Mouse (Mus musculus): ENCODE data around the gene Klrb1. TPM values are rescaled to one million over a fixed set of nuclear protein-coding genes. Genes with fewer than 3 reads are reported as not detected.
"Not testable (repeated sequence)": the region's sequence is repeated elsewhere in the genome, so short reads cannot be mapped to it uniquely, and the experiment has no call there.

The Klrb1 gene
- polyA plus RNA-seq, 1 experiment, result 0.16 TPM

GRCm38 (mm10) chr6:128763736-128764523, 41.1 kb upstream of the Klrb1 start:
- peak; percentile 84 to 89 for DNase-seq (ENCODE audit: low read depth in 1 of 2, low spot score in 2 of 2)
- 3% methylated on average over 30 of the region's 30 CpGs for WGBS
- no peaks in the 10 kb centered on the region for H3K36me3 ChIP-seq (ENCODE audit: control insufficient read depth, insufficient read depth, low read length)
- no peaks in the 10 kb centered on the region for H3K27me3 ChIP-seq (ENCODE audit: control insufficient read depth, insufficient read depth, low read length)
- H3K4me3 ChIP-seq (ENCODE audit: extremely low read depth, insufficient read depth, insufficient read length), result peak overlapping the region; percentile 87
- no peaks in the 10 kb centered on the region; the same call in 1 of the 2 replicates for H3K4me1 ChIP-seq (ENCODE audit: control insufficient read depth, insufficient read depth, insufficient read length)
- peak overlapping the region; percentile 71 for H3K27ac ChIP-seq (ENCODE audit: insufficient read depth, low read length)
- TF ChIP-seq POLR2A (IDR thresholded peaks at IDR 0.05; ENCODE audit: low read depth, low read length), result no peak
- TF ChIP-seq CTCF (IDR thresholded peaks at IDR 0.05; ENCODE audit: extremely low read depth, insufficient read depth, insufficient read length, insufficient replicate concordance), result no peak; the same call in 1 of the 2 replicates

GRCm38 (mm10) chr6:128762892-128763670, 40.2 kb upstream of the Klrb1 start:
- not testable (repeated sequence) for H3K4me3 ChIP-seq (ENCODE audit: extremely low read depth, insufficient read depth, insufficient read length); H3K27me3 ChIP-seq (ENCODE audit: control insufficient read depth, insufficient read depth, low read length); DNase-seq (ENCODE audit: low read depth in 1 of 2, low spot score in 2 of 2); H3K36me3 ChIP-seq (ENCODE audit: control insufficient read depth, insufficient read depth, low read length); H3K4me1 ChIP-seq (ENCODE audit: control insufficient read depth, insufficient read depth, insufficient read length); H3K27ac ChIP-seq (ENCODE audit: insufficient read depth, low read length)
- WGBS, result 89% methylated on average over 9 of the region's 10 CpGs

DNA sequence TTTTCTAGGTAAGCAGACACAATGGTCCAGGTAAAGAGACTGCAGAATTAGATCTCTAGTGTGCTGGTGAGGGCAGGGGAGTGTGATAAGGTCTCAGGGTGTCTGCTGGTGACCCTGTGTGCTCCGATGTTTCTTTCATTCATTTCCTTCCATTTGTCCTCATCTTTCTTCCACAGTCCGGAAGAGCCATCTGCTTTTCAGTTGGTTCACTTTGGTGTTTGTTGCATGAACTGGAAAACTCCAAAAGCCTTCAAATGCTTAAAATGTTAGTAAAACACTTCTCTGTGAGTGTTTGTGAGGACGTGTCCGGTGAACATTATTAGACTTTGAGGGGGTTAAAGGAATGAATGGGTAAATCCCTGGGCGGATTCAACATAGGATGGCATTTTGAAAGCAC, 38.3 kb upstream of the Klrb1 start:
- WGBS, result 64% methylated on average over 5 of the region's 5 CpGs
- no peak for DNase-seq (ENCODE audit: low read depth in 1 of 2, low spot score in 2 of 2)
- Histone ChIP-seq H3K4me3 (ENCODE audit: extremely low read depth, insufficient read depth, insufficient read length) (peak overlapping the region; percentile 88; the same call in 1 of the 2 replicates), H3K4me1 (ENCODE audit: control insufficient read depth, insufficient read depth, insufficient read length) (no peaks in the 10 kb centered on the region; the same call in 1 of the 2 replicates), H3K36me3 (ENCODE audit: control insufficient read depth, insufficient read depth, low read length) (no peaks in the 10 kb centered on the region), H3K27ac (ENCODE audit: insufficient read depth, low read length) (no peak overlapping the region), H3K27me3 (ENCODE audit: control insufficient read depth, insufficient read depth, low read length) (no peaks in the 10 kb centered on the region)
- TF ChIP-seq CTCF (IDR thresholded peaks at IDR 0.05; ENCODE audit: extremely low read depth, insufficient read depth, insufficient read length, insufficient replicate concordance) (no peak), POLR2A (IDR thresholded peaks at IDR 0.05; ENCODE audit: low read depth, low read length) (no peak)

GRCm38 (mm10) chr6:128760416-128761143, 37.7 kb upstream of the Klrb1 start:
- peak; percentile 73 to 75 for DNase-seq (ENCODE audit: low read depth in 1 of 2, low spot score in 2 of 2)
- TF ChIP-seq CTCF (IDR thresholded peaks at IDR 0.05; ENCODE audit: extremely low read depth, insufficient read depth, insufficient read length, insufficient replicate concordance), result peak; percentile 62
- H3K4me1 ChIP-seq (ENCODE audit: control insufficient read depth, insufficient read depth, insufficient read length); H3K36me3 ChIP-seq (ENCODE audit: control insufficient read depth, insufficient read depth, low read length); H3K27me3 ChIP-seq (ENCODE audit: control insufficient read depth, insufficient read depth, low read length): not testable (repeated sequence)
- H3K27ac ChIP-seq (ENCODE audit: insufficient read depth, low read length), result peak overlapping the region; percentile 71
- WGBS, result under 1% methylated on average over 44 of the region's 44 CpGs
- H3K4me3 ChIP-seq (ENCODE audit: extremely low read depth, insufficient read depth, insufficient read length), result peak overlapping the region; percentile 88

DNA sequence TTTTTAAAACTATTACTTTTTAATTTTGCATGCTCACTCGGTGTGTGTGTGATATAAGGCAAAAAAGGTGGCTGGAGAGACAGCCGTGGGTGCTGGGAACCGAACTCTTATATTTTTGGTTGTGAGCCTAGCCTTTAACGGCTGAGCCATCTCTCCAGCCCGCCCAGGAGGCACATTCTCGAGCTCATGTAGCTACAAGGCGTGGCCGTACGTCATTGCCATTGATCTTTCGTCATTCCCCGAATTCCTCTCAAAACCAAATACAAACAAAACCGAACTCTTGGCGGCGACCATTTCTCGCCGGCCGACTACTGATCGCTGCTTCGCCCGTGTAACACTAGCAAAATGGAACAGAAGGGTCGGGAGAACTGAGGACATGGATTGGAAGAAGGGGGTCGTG, 37.2 kb upstream of the Klrb1 start:
- WGBS, result under 1% methylated on average over 22 of the region's 22 CpGs
- DNase-seq (ENCODE audit: low read depth in 1 of 2, low spot score in 2 of 2), result peak; percentile 79

GRCm38 (mm10) chr6:128759221-128759950, 36.5 kb upstream of the Klrb1 start:
- 86% methylated on average over 5 of the region's 5 CpGs for WGBS
- TF ChIP-seq POLR2A (IDR thresholded peaks at IDR 0.05; ENCODE audit: low read depth, low read length) (no peak), CTCF (IDR thresholded peaks at IDR 0.05; ENCODE audit: extremely low read depth, insufficient read depth, insufficient read length, insufficient replicate concordance) (no peak)
- no peaks in the 10 kb centered on the region for H3K36me3 ChIP-seq (ENCODE audit: control insufficient read depth, insufficient read depth, low read length)
- no peaks in the 10 kb centered on the region for H3K27me3 ChIP-seq (ENCODE audit: control insufficient read depth, insufficient read depth, low read length)
- no peak overlapping the region for H3K27ac ChIP-seq (ENCODE audit: insufficient read depth, low read length)
- H3K4me3 ChIP-seq (ENCODE audit: extremely low read depth, insufficient read depth, insufficient read length), result no peak overlapping the region
- H3K4me1 ChIP-seq (ENCODE audit: control insufficient read depth, insufficient read depth, insufficient read length), result no peaks in the 10 kb centered on the region; the same call in 1 of the 2 replicates
- DNase-seq (ENCODE audit: low read depth in 1 of 2, low spot score in 2 of 2), result no peak

More for the DNA sequence above, 37.2 kb upstream of the Klrb1 start:
- not testable (repeated sequence) for H3K27me3 ChIP-seq (ENCODE audit: control insufficient read depth, insufficient read depth, low read length); H3K36me3 ChIP-seq (ENCODE audit: control insufficient read depth, insufficient read depth, low read length); H3K4me1 ChIP-seq (ENCODE audit: control insufficient read depth, insufficient read depth, insufficient read length)
- peak overlapping the region; percentile 88 for H3K4me3 ChIP-seq (ENCODE audit: extremely low read depth, insufficient read depth, insufficient read length)
- peak overlapping the region; percentile 71 for H3K27ac ChIP-seq (ENCODE audit: insufficient read depth, low read length)

- not testable (repeated sequence) for DNase-seq (ENCODE audit: low read depth in 1 of 2, low spot score in 2 of 2); H3K27ac ChIP-seq (ENCODE audit: insufficient read depth, low read length); H3K27me3 ChIP-seq (ENCODE audit: control insufficient read depth, insufficient read depth, low read length); H3K36me3 ChIP-seq (ENCODE audit: control insufficient read depth, insufficient read depth, low read length); H3K4me3 ChIP-seq (ENCODE audit: extremely low read depth, insufficient read depth, insufficient read length); H3K4me1 ChIP-seq (ENCODE audit: control insufficient read depth, insufficient read depth, insufficient read length)
- 77% methylated on average over 4 of the region's 4 CpGs for WGBS
Observed at GRCm38 (mm10) chr6:128755402-128755763, 32.5 kb upstream of the Klrb1 start.

- 87% methylated on average over 12 of the region's 12 CpGs for WGBS
- not testable (repeated sequence) for H3K36me3 ChIP-seq (ENCODE audit: control insufficient read depth, insufficient read depth, low read length); H3K4me3 ChIP-seq (ENCODE audit: extremely low read depth, insufficient read depth, insufficient read length); DNase-seq (ENCODE audit: low read depth in 1 of 2, low spot score in 2 of 2); H3K27me3 ChIP-seq (ENCODE audit: control insufficient read depth, insufficient read depth, low read length); H3K27ac ChIP-seq (ENCODE audit: insufficient read depth, low read length); H3K4me1 ChIP-seq (ENCODE audit: control insufficient read depth, insufficient read depth, insufficient read length)
Observed at GRCm38 (mm10) chr6:128754748-128755401, 32.0 kb upstream of the Klrb1 start.

DNA sequence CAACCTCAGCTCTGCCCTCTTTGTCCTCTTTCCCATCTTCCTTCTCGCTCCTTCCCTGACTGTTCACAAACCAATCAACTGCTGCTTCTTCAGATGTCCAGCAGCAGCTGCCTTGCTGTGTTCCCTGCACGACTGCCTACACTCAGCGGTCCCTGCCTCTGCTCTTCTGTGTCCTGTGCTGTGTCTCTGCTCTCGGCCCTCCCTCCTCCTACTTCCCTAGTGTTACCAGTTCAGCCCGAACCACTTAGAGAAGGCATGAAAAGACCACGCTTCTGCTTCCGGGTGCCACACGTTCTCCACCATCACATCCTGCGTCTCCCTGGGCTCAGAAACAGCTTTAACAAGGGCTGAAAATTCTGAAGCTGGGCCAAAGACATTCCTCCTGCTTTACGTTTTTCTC, 31.4 kb upstream of the Klrb1 start:
- DNase-seq (ENCODE audit: low read depth in 1 of 2, low spot score in 2 of 2); H3K4me3 ChIP-seq (ENCODE audit: extremely low read depth, insufficient read depth, insufficient read length); H3K27ac ChIP-seq (ENCODE audit: insufficient read depth, low read length); H3K36me3 ChIP-seq (ENCODE audit: control insufficient read depth, insufficient read depth, low read length); H3K27me3 ChIP-seq (ENCODE audit: control insufficient read depth, insufficient read depth, low read length); H3K4me1 ChIP-seq (ENCODE audit: control insufficient read depth, insufficient read depth, insufficient read length): not testable (repeated sequence)
- 16% methylated on average over 9 of the region's 10 CpGs for WGBS

Measured in spleen, adult 2 months (tissue).